Mouse (Mus musculus): ENCODE measurements around the gene Psmd7. TPM values are rescaled to one million over a fixed set of nuclear protein-coding genes. Genes with fewer than 3 reads are reported as not detected.
A peak's percentile ranks its signal among the peaks of the same experiment; 100 is the strongest.
"Not testable (repeated sequence)": the region's sequence is repeated elsewhere in the genome, so short reads cannot be mapped to it uniquely, and the experiment has no call there.

Psmd7 gene
- 237 and 251 TPM in 2 replicates for polyA plus RNA-seq (2015; fragmentation: Nextera tagmentation; extraction: Ambion mirVana)

DNA sequence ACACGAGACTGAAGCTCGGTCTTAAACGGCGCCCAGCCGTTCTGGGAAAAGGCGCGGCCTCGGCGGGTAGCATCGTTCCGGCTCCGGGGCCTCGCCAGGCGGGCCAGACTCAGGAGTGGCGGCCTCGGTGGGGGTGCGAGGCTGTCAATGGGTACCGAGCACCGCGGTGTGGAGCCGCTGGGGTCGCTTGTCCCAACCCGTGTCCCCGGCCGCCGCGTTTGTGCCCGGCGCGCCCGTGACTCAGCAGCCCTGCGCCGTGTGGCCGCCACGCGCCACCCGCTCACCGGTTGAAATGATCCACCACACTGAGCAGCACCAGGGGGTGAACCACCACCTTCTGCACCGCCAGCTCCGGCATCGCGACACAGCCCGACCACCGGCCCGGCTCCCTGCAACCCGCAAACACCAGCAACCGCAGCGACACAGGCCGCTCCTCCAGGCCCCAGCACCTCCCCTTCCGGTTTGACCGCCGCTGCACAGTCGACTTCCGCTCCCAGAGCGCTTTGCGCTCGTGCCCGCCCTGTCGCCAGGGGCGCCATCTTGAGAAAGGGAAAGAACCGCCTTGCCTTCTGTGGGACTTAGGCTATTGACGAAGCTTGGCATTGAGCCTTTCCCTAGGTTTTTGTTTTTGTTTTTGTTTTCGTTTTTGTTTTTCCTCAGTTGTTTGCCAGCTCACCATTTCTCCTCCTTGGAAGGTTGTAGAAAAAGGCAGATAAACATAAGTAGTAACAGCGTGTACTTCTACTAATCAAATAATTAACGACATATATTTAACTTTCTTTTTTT, at the start of gene Psmd7:
Gene Psmd7, minus strand, starts transcription at position 470 of the 786 bp plus-strand sequence.
- ATAC-seq = peak; percentile 97
- Histone ChIP-seq H3K9me3 (replicated peaks; ENCODE audit: control insufficient read depth, low read length, poor library complexity, severe bottlenecking) (no peaks in the 10 kb centered on the region), H3K4me3 (ENCODE audit: low read depth, low read length) (peak within 1 kb of the TSS; percentile 73), H3K27ac (ENCODE audit: low read length) (peak within 1 kb of the TSS; percentile 91), H3K27me3 (ENCODE audit: control insufficient read depth, insufficient read depth, low read depth, low read length) (no peaks in the 10 kb centered on the region), H3K4me2 (ENCODE audit: low read length) (peak within 1 kb of the TSS; percentile 95), H3K9ac (ENCODE audit: low read depth, low read length) (peak within 1 kb of the TSS; percentile 86), H3K4me1 (ENCODE audit: control insufficient read depth, insufficient read depth, low read length) (peaks cover 12% of the 10 kb centered on the region), H3K36me3 (ENCODE audit: control insufficient read depth, insufficient read depth, low read length) (peaks cover 19% of the 10 kb centered on the region)
- whole genome bisulfite sequencing = 2% methylated on average over 65 of the region's 65 CpGs

- no peaks in the 10 kb centered on the region for H3K4me1 ChIP-seq (ENCODE audit: control insufficient read depth, insufficient read depth, low read length)
- H3K27ac ChIP-seq (ENCODE audit: low read length) = no peak overlapping the region
- no peak overlapping the region for H3K4me2 ChIP-seq (ENCODE audit: low read length)
- H3K27me3 ChIP-seq (ENCODE audit: control insufficient read depth, insufficient read depth, low read depth, low read length) = no peaks in the 10 kb centered on the region
- ATAC-seq = no peak
- no peak overlapping the region for H3K9ac ChIP-seq (ENCODE audit: low read depth, low read length)
- 97% methylated on average over 2 of the region's 2 CpGs for whole genome bisulfite sequencing
- H3K9me3 ChIP-seq (replicated peaks; ENCODE audit: control insufficient read depth, low read length, poor library complexity, severe bottlenecking) = no peaks in the 10 kb centered on the region
- no peaks in the 10 kb centered on the region for H3K36me3 ChIP-seq (ENCODE audit: control insufficient read depth, insufficient read depth, low read length)
- H3K4me3 ChIP-seq (ENCODE audit: low read depth, low read length) = no peak overlapping the region
Observed at GRCm38 (mm10) chr8:107633734-107634133, 45.5 kb upstream of the Psmd7 start.

DNA sequence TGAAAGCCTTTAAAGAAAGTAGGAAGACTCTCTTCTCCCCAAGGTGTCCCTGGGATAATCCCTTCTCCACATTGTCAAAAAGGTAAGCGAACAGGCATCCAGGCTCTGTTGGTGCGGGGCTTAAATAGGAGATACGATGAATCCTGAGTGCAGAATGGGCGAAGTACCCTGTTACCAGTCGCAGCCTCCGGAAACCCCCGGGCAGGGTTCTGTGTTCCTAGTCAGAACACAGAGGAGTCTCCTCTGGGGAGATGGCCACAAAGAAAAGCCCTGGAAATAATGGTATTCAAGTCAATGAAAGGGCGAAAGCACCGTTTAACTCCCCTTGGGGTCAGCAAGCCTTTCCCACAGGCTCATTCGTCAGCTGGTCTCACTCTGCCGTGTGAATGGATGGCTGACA, 41.4 kb upstream of the Psmd7 start:
- ATAC-seq = no peak
- no peak overlapping the region for H3K4me3 ChIP-seq (ENCODE audit: low read depth, low read length)

DNA sequence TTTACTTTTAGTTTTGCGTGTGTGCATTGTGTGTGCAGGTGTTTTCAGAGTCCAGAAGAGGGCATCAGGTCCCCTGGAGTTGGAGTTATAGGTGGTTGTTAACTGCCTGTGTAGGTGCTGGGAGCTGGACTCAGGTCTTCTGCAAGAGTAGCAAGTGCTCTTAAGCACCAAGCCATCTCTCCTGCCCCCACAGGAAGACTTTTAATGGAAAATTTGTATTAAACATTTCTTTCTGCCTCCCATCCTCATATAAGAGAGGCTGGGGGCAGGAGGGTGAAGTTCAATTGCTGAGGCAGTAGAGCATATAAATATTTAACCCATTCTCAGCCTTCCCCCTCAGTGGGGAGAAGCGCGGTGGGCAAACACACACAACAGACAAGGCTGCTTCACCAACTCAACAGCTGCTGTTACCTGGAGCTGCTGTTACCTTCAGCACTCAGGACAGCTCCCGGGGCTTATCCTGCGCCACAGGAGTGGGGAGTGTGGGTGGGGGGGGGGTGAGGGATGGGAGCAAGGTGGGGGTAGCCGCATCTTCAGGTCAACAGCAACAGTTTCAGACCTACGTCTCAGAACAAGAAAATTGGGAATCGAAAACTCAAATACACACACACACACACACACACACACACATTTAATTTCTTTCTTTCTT, 40.4 kb upstream of the Psmd7 start:
- no peaks in the 10 kb centered on the region for H3K36me3 ChIP-seq (ENCODE audit: control insufficient read depth, insufficient read depth, low read length)
- no peaks in the 10 kb centered on the region for H3K4me1 ChIP-seq (ENCODE audit: control insufficient read depth, insufficient read depth, low read length)
- H3K4me3 ChIP-seq (ENCODE audit: low read depth, low read length) = no peak overlapping the region
- H3K27me3 ChIP-seq (ENCODE audit: control insufficient read depth, insufficient read depth, low read depth, low read length) = no peaks in the 10 kb centered on the region
- H3K27ac ChIP-seq (ENCODE audit: low read length) = no peak overlapping the region
- no peaks in the 10 kb centered on the region for H3K9me3 ChIP-seq (replicated peaks; ENCODE audit: control insufficient read depth, low read length, poor library complexity, severe bottlenecking)
- H3K4me2 ChIP-seq (ENCODE audit: low read length) = no peak overlapping the region
- ATAC-seq = no peak
- WGBS = 79% methylated on average over 8 of the region's 8 CpGs
- no peak overlapping the region for H3K9ac ChIP-seq (ENCODE audit: low read depth, low read length)

More for the DNA sequence above, 41.4 kb upstream of the Psmd7 start:
- Histone ChIP-seq H3K4me1 (ENCODE audit: control insufficient read depth, insufficient read depth, low read length) (no peaks in the 10 kb centered on the region), H3K36me3 (ENCODE audit: control insufficient read depth, insufficient read depth, low read length) (no peaks in the 10 kb centered on the region), H3K9me3 (replicated peaks; ENCODE audit: control insufficient read depth, low read length, poor library complexity, severe bottlenecking) (no peaks in the 10 kb centered on the region), H3K27me3 (ENCODE audit: control insufficient read depth, insufficient read depth, low read depth, low read length) (no peaks in the 10 kb centered on the region), H3K9ac (ENCODE audit: low read depth, low read length) (no peak overlapping the region), H3K27ac (ENCODE audit: low read length) (no peak overlapping the region), H3K4me2 (ENCODE audit: low read length) (no peak overlapping the region)
- 59% methylated on average over 11 of the region's 11 CpGs for WGBS

DNA sequence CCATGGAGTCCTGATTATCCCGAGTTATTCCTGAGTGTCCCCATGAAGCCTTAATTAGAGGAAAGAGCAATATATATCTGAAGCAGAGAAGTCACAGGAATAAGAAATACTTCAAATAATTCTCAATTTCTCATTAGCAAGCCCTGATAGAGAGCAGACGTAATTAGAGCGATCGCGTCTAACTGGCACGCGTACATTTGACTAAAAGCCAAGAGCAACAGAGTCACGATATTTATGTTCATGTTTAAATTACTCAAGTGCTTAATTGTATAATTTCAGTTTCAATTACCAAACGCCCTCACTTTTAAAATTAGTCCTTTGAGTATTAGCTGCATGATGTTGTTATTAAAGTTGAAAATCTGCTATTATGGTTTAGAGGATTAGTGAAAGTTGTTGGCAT, 39.6 kb upstream of the Psmd7 start:
- ATAC-seq = no peak
- Histone ChIP-seq H3K4me2 (ENCODE audit: low read length) (no peak overlapping the region), H3K9me3 (replicated peaks; ENCODE audit: control insufficient read depth, low read length, poor library complexity, severe bottlenecking) (no peaks in the 10 kb centered on the region), H3K4me3 (ENCODE audit: low read depth, low read length) (no peak overlapping the region), H3K9ac (ENCODE audit: low read depth, low read length) (no peak overlapping the region), H3K4me1 (ENCODE audit: control insufficient read depth, insufficient read depth, low read length) (no peaks in the 10 kb centered on the region), H3K27me3 (ENCODE audit: control insufficient read depth, insufficient read depth, low read depth, low read length) (no peaks in the 10 kb centered on the region), H3K36me3 (ENCODE audit: control insufficient read depth, insufficient read depth, low read length) (no peaks in the 10 kb centered on the region), H3K27ac (ENCODE audit: low read length) (no peak overlapping the region)
- 75% methylated on average over 9 of the region's 9 CpGs for WGBS

DNA sequence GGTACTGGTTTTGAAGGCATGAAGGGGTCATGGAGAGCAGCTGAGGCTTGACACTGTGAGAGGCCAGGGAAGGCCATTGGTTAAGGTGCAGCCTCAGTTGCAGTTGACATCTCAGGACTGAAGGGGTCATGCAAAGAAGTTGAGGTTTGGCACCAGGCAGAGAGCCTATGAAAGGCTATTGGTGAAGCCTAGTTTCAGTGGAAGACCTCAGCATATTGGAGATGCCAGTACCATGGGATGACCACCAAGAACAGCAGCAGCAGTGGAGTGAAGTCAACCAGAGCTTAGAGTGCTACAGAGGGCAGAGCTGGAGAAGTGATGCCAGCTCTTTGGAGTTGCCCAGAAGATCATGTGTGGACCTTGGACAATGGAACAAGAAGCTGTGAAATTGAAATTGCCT, 36.0 kb upstream of the Psmd7 start:
- H3K27ac ChIP-seq (ENCODE audit: low read length) = not testable (repeated sequence)

GRCm38 (mm10) chr8:107621930-107622623, 33.8 kb upstream of the Psmd7 start:
- Histone ChIP-seq H3K27me3 (ENCODE audit: control insufficient read depth, insufficient read depth, low read depth, low read length) (no peaks in the 10 kb centered on the region), H3K4me2 (ENCODE audit: low read length) (no peak overlapping the region), H3K9me3 (replicated peaks; ENCODE audit: control insufficient read depth, low read length, poor library complexity, severe bottlenecking) (no peaks in the 10 kb centered on the region), H3K36me3 (ENCODE audit: control insufficient read depth, insufficient read depth, low read length) (no peaks in the 10 kb centered on the region), H3K4me1 (ENCODE audit: control insufficient read depth, insufficient read depth, low read length) (no peaks in the 10 kb centered on the region), H3K9ac (ENCODE audit: low read depth, low read length) (no peak overlapping the region), H3K4me3 (ENCODE audit: low read depth, low read length) (no peak overlapping the region), H3K27ac (ENCODE audit: low read length) (no peak overlapping the region)
- WGBS = 90% methylated on average over 10 of the region's 10 CpGs
- no peak for ATAC-seq

More for the DNA sequence above, 36.0 kb upstream of the Psmd7 start:
- not testable (repeated sequence) for H3K4me3 ChIP-seq (ENCODE audit: low read depth, low read length); H3K36me3 ChIP-seq (ENCODE audit: control insufficient read depth, insufficient read depth, low read length); H3K27me3 ChIP-seq (ENCODE audit: control insufficient read depth, insufficient read depth, low read depth, low read length); ATAC-seq; H3K4me2 ChIP-seq (ENCODE audit: low read length); H3K9ac ChIP-seq (ENCODE audit: low read depth, low read length); H3K9me3 ChIP-seq (replicated peaks; ENCODE audit: control insufficient read depth, low read length, poor library complexity, severe bottlenecking); H3K4me1 ChIP-seq (ENCODE audit: control insufficient read depth, insufficient read depth, low read length)

GRCm38 (mm10) chr8:107621136-107621535, 32.9 kb upstream of the Psmd7 start:
- no peak overlapping the region for H3K27ac ChIP-seq (ENCODE audit: low read length)
- H3K4me2 ChIP-seq (ENCODE audit: low read length) = no peak overlapping the region
- no peaks in the 10 kb centered on the region for H3K36me3 ChIP-seq (ENCODE audit: control insufficient read depth, insufficient read depth, low read length)
- no peak overlapping the region for H3K9ac ChIP-seq (ENCODE audit: low read depth, low read length)
- H3K4me1 ChIP-seq (ENCODE audit: control insufficient read depth, insufficient read depth, low read length) = no peaks in the 10 kb centered on the region
- no peaks in the 10 kb centered on the region for H3K27me3 ChIP-seq (ENCODE audit: control insufficient read depth, insufficient read depth, low read depth, low read length)
- no peaks in the 10 kb centered on the region for H3K9me3 ChIP-seq (replicated peaks; ENCODE audit: control insufficient read depth, low read length, poor library complexity, severe bottlenecking)
- WGBS = 64% methylated on average over 3 of the region's 3 CpGs
- no peak overlapping the region for H3K4me3 ChIP-seq (ENCODE audit: low read depth, low read length)
- no peak for ATAC-seq

DNA sequence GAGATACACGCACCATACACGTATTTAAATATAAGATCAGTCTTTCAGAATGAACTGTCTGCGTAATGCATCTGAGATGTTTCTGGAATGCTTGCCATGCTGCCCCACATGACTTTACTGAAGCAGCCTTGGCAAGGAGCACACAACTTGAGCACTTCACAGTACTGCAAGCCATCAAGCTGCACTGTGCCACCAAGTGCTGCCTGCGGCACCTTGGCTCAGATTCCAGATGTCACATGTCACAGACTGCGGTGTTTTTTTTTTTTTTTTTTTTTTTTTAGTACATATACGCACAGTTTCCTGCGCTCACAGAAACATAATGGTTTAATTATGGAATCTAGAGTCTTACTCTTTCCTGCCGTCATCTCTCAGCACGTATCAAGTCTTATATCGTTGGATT, 30.2 kb upstream of the Psmd7 start:
- no peak overlapping the region for H3K9ac ChIP-seq (ENCODE audit: low read depth, low read length)
- H3K27ac ChIP-seq (ENCODE audit: low read length) = no peak overlapping the region
- H3K9me3 ChIP-seq (replicated peaks; ENCODE audit: control insufficient read depth, low read length, poor library complexity, severe bottlenecking) = no peaks in the 10 kb centered on the region
- H3K4me2 ChIP-seq (ENCODE audit: low read length) = no peak overlapping the region
- H3K36me3 ChIP-seq (ENCODE audit: control insufficient read depth, insufficient read depth, low read length) = no peaks in the 10 kb centered on the region
- no peak overlapping the region for H3K4me3 ChIP-seq (ENCODE audit: low read depth, low read length)
- 90% methylated on average over 10 of the region's 10 CpGs for WGBS
- H3K4me1 ChIP-seq (ENCODE audit: control insufficient read depth, insufficient read depth, low read length) = no peaks in the 10 kb centered on the region
- ATAC-seq = no peak
- H3K27me3 ChIP-seq (ENCODE audit: control insufficient read depth, insufficient read depth, low read depth, low read length) = no peaks in the 10 kb centered on the region

All from midbrain, embryonic 16.5 days (tissue).